Mouse (Mus musculus): ENCODE measurements around the gene Etv4. TPM values are rescaled to one million over a fixed set of nuclear protein-coding genes. Genes with fewer than 3 reads are reported as not detected.

Gene Etv4
- polyA plus RNA-seq, 1 experiment = 21.2 TPM

DNA sequence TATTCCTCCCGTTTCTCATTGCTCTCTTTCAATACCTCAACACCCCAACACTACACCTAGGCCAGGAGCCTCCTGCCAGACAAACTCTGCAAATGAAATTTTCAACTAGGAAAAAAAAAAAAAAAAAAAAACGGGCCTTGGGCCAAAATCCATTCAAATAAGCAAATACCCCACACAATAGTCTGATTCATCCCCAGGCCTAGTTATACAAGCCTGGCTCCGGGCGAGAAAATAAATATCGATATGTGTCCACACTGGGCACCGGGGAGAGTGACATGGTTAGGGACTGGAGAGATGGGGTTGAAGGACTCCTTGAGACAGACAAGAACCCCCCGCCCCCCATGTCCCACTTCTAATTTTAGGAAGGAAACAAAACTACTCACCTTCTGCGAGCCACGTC, 1.6 kb downstream of the Etv4 start:
- Histone ChIP-seq H3K4me2 (ENCODE audit: low read depth) (peak overlapping the region; percentile 96), H3K27me3 (ENCODE audit: control insufficient read depth, insufficient read depth, insufficient read length) (no peaks in the 10 kb centered on the region), H3K4me3 (peak overlapping the region; percentile 48), H3ac (ENCODE audit: control insufficient read depth, insufficient read length) (no peak overlapping the region), H3K36me3 (ENCODE audit: control insufficient read depth, insufficient read depth) (no peaks in the 10 kb centered on the region), H3K79me2 (ENCODE audit: control insufficient read depth, insufficient read depth) (peaks cover 3% of the 10 kb centered on the region)
- TF ChIP-seq CEBPB (IDR thresholded peaks at IDR 0.05; ENCODE audit: insufficient read depth, poor library complexity, severe bottlenecking) (no peak), TCF12 (IDR thresholded peaks at IDR 0.05; ENCODE audit: insufficient read depth, poor library complexity, severe bottlenecking) (no peak), USF1 (IDR thresholded peaks at IDR 0.05; ENCODE audit: low read depth) (no peak), MYOG (IDR thresholded peaks at IDR 0.05; ENCODE audit: control insufficient read depth in 1 of 3, insufficient read depth in 1 of 3, insufficient read length in 2 of 3, low read depth in 2 of 3) (no peak), MAX (IDR thresholded peaks at IDR 0.05; ENCODE audit: low read depth) (no peak)

- Histone ChIP-seq H3K36me3 (ENCODE audit: control insufficient read depth, insufficient read depth) (no peaks in the 10 kb centered on the region), H3K4me3 (peak overlapping the region; percentile 48), H3ac (ENCODE audit: control insufficient read depth, insufficient read length) (no peak overlapping the region), H3K27me3 (ENCODE audit: control insufficient read depth, insufficient read depth, insufficient read length) (no peaks in the 10 kb centered on the region), H3K4me2 (ENCODE audit: low read depth) (peak overlapping the region; percentile 96), H3K79me2 (ENCODE audit: control insufficient read depth, insufficient read depth) (peaks cover 3% of the 10 kb centered on the region)
- TF ChIP-seq MAX (IDR thresholded peaks at IDR 0.05; ENCODE audit: low read depth) (no peak), MYOG (IDR thresholded peaks at IDR 0.05; ENCODE audit: control insufficient read depth in 1 of 3, insufficient read depth in 1 of 3, insufficient read length in 2 of 3, low read depth in 2 of 3) (no peak), SRF (IDR thresholded peaks at IDR 0.05; ENCODE audit: control insufficient read depth, insufficient read length, low read depth) (no peak)
Measured at GRCm38 (mm10) chr11:101783135-101783534, 2.0 kb downstream of the Etv4 start.

DNA sequence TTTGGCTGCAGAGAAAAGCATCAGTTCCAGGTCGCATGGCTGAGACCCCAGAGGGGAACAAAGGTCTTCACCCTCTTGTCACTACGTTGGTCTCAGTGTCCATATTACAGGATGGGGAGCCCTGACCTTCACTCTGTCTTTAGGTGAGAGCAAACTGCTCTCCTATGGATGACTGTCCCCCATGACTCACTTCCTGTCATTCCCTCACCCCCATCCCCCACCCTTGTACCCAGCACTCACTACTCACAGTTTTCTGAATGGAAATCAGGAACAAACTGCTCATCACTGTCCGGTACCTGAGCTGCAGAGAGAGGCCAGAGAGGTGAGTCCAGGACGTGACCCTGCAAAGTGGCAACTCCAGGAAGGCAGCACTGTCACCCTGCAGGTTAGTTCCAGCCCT, 8.3 kb downstream of the Etv4 start:
- H3K27me3 ChIP-seq (ENCODE audit: control insufficient read depth, insufficient read depth, insufficient read length) = no peaks in the 10 kb centered on the region
- H3K79me2 ChIP-seq (ENCODE audit: control insufficient read depth, insufficient read depth) = no peaks in the 10 kb centered on the region
- H3K4me2 ChIP-seq (ENCODE audit: low read depth) = no peak overlapping the region
- no peak overlapping the region for H3ac ChIP-seq (ENCODE audit: control insufficient read depth, insufficient read length)
- no peaks in the 10 kb centered on the region for H3K36me3 ChIP-seq (ENCODE audit: control insufficient read depth, insufficient read depth)
- no peak overlapping the region for H3K4me3 ChIP-seq
- TF ChIP-seq CEBPB (IDR thresholded peaks at IDR 0.05; ENCODE audit: insufficient read depth, poor library complexity, severe bottlenecking) (no peak), USF1 (IDR thresholded peaks at IDR 0.05; ENCODE audit: low read depth) (no peak), POLR2A (IDR thresholded peaks at IDR 0.05; ENCODE audit: insufficient read length, low read depth) (no peak), TCF12 (IDR thresholded peaks at IDR 0.05; ENCODE audit: insufficient read depth, poor library complexity, severe bottlenecking) (no peak), TCF3 (IDR thresholded peaks at IDR 0.05; ENCODE audit: insufficient read length, low read depth) (no peak), REST (IDR thresholded peaks at IDR 0.05; ENCODE audit: insufficient read depth, insufficient read length) (no peak), E2F4 (IDR thresholded peaks at IDR 0.05; ENCODE audit: insufficient read depth) (no peak), MYOG (IDR thresholded peaks at IDR 0.05; ENCODE audit: control insufficient read depth in 1 of 3, insufficient read depth in 1 of 3, insufficient read length in 2 of 3, low read depth in 2 of 3) (no peak), POLR2AphosphoS2 (IDR thresholded peaks at IDR 0.05; ENCODE audit: insufficient read length, low read depth) (no peak), MAX (IDR thresholded peaks at IDR 0.05; ENCODE audit: low read depth) (no peak), MYOD1 (IDR thresholded peaks at IDR 0.05; ENCODE audit: control insufficient read depth in 1 of 3, insufficient read length in 2 of 3, low read depth in 2 of 3) (no peak), SRF (IDR thresholded peaks at IDR 0.05; ENCODE audit: control insufficient read depth, insufficient read length, low read depth) (no peak)

DNA sequence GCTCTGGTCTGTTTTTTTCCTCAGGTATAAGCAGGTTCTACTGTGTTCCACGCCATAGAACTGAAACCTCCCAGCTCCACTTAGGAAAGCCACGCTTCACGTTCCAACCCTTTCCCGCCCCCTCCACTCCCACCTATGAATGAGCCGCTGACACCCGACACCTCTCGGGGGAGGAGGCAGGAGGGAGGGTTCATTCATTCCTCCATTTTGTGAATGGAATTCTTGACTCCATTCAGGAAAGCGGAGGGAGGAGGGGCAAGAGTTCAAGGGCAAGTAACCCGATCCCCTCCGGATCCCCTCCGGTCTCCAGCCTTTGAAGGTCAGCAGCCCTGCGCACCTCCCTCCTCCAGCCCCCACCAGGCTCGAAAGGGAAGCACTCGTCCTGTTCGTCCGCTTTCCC, 12.7 kb downstream of the Etv4 start:
- peaks cover 12% of the 10 kb centered on the region for H3K36me3 ChIP-seq (ENCODE audit: control insufficient read depth, insufficient read depth)
- H3K27me3 ChIP-seq (ENCODE audit: control insufficient read depth, insufficient read depth, insufficient read length) = no peaks in the 10 kb centered on the region
- TF ChIP-seq TCF12 (IDR thresholded peaks at IDR 0.05; ENCODE audit: insufficient read depth, poor library complexity, severe bottlenecking) (no peak), E2F4 (IDR thresholded peaks at IDR 0.05; ENCODE audit: insufficient read depth) (peak; percentile 59)
- H3K79me2 ChIP-seq (ENCODE audit: control insufficient read depth, insufficient read depth) = no peaks in the 10 kb centered on the region
- H3ac ChIP-seq (ENCODE audit: control insufficient read depth, insufficient read length) = no peak overlapping the region
- H3K4me3 ChIP-seq = peak overlapping the region; percentile 3
- H3K4me2 ChIP-seq (ENCODE audit: low read depth) = peak overlapping the region; percentile 73

GRCm38 (mm10) chr11:101772027-101772426, 13.1 kb downstream of the Etv4 start:
- H3K79me2 ChIP-seq (ENCODE audit: control insufficient read depth, insufficient read depth) = no peaks in the 10 kb centered on the region
- peak overlapping the region; percentile 3 for H3K4me3 ChIP-seq
- H3K36me3 ChIP-seq (ENCODE audit: control insufficient read depth, insufficient read depth) = peaks cover 14% of the 10 kb centered on the region
- H3K27me3 ChIP-seq (ENCODE audit: control insufficient read depth, insufficient read depth, insufficient read length) = no peaks in the 10 kb centered on the region
- peak overlapping the region; percentile 73 for H3K4me2 ChIP-seq (ENCODE audit: low read depth)
- TF ChIP-seq POLR2A (IDR thresholded peaks at IDR 0.05; ENCODE audit: insufficient read length, low read depth) (no peak), MYOD1 (IDR thresholded peaks at IDR 0.05; ENCODE audit: control insufficient read depth in 1 of 3, insufficient read length in 2 of 3, low read depth in 2 of 3) (peak; percentile 28 to 90 (median 71)), SRF (IDR thresholded peaks at IDR 0.05; ENCODE audit: control insufficient read depth, insufficient read length, low read depth) (peak; percentile 48), CEBPB (IDR thresholded peaks at IDR 0.05; ENCODE audit: insufficient read depth, poor library complexity, severe bottlenecking) (no peak), MAX (IDR thresholded peaks at IDR 0.05; ENCODE audit: low read depth) (no peak), TCF3 (IDR thresholded peaks at IDR 0.05; ENCODE audit: insufficient read length, low read depth) (peak; percentile 23), USF1 (IDR thresholded peaks at IDR 0.05; ENCODE audit: low read depth) (no peak), E2F4 (IDR thresholded peaks at IDR 0.05; ENCODE audit: insufficient read depth) (no peak), TCF12 (IDR thresholded peaks at IDR 0.05; ENCODE audit: insufficient read depth, poor library complexity, severe bottlenecking) (no peak), POLR2AphosphoS2 (IDR thresholded peaks at IDR 0.05; ENCODE audit: insufficient read length, low read depth) (no peak), MYOG (IDR thresholded peaks at IDR 0.05; ENCODE audit: control insufficient read depth in 1 of 3, insufficient read depth in 1 of 3, insufficient read length in 2 of 3, low read depth in 2 of 3) (peak; percentile 63 to 91 (median 77)), REST (IDR thresholded peaks at IDR 0.05; ENCODE audit: insufficient read depth, insufficient read length) (no peak)
- H3ac ChIP-seq (ENCODE audit: control insufficient read depth, insufficient read length) = no peak overlapping the region

Data from myocyte (in vitro differentiated cells).